Mouse (Mus musculus): Measurements from ENCODE around the gene Syce2. TPM values are rescaled to one million over a fixed set of nuclear protein-coding genes. Genes with fewer than 3 reads are reported as not detected.
"Not testable (repeated sequence)": the region's sequence is repeated elsewhere in the genome, so short reads cannot be mapped to it uniquely, and the experiment has no call there.

The Syce2 gene
- polyA plus RNA-seq, 1 experiment = 3.3 TPM

DNA sequence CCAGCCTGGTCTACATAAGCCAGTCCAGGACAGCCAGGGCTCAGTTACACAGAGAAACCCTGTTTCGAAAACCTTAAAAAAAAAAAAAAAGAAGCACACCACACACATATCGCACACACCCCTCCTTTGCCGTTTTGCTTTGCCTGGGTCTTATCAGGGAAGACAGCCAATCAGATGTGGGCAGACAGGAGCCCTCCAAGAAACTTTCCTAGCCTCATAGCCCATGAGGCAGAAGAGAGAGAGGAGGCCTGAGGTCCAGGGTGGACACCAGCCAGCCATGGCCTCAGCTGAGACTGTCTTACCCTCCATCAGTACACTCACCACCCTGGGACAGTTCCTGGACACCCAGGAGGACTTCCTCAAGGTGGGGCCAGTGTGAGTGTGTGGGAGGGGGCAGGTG lies 29.8 kb downstream of the Syce2 start, which contains the start of gene Klf1:
Gene Klf1 (plus strand): TSS at position 177 of the 400 bp plus-strand sequence.
- DNase-seq (ENCODE audit: low read depth) = no peak

- no peak for DNase-seq (ENCODE audit: low read depth)
Measured at GRCm38 (mm10) chr8:84902367-84902919, 30.5 kb downstream of the Syce2 start.

DNA sequence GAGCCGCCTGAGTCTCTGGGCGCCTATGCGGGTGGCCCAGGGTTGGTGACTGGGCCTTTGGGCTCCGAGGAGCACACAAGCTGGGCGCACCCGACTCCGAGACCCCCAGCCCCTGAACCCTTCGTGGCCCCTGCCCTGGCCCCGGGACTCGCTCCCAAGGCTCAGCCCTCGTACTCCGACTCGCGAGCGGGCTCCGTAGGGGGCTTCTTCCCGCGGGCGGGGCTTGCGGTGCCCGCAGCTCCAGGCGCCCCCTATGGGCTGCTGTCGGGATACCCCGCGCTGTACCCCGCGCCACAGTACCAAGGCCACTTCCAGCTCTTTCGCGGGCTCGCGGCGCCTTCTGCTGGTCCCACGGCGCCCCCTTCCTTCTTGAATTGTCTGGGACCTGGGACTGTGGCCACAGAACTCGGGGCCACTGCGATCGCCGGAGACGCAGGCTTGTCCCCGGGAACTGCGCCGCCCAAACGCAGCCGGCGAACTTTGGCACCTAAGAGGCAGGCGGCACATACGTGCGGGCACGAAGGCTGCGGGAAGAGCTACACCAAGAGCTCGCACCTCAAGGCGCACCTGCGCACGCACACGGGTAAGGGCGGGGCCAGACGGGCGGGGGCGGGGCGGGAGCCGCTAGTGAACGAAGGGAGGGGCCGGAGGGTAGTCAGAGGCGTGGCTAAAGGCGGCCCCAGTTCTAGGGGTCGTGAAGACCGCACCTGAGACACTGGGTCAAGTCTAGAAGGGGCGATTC lies 31.2 kb downstream of the Syce2 start:
- no peak for DNase-seq (ENCODE audit: low read depth)

GRCm38 (mm10) chr8:84904351-84904750 lies 32.4 kb downstream of the Syce2 start:
- DNase-seq (ENCODE audit: low read depth) = no peak

DNA sequence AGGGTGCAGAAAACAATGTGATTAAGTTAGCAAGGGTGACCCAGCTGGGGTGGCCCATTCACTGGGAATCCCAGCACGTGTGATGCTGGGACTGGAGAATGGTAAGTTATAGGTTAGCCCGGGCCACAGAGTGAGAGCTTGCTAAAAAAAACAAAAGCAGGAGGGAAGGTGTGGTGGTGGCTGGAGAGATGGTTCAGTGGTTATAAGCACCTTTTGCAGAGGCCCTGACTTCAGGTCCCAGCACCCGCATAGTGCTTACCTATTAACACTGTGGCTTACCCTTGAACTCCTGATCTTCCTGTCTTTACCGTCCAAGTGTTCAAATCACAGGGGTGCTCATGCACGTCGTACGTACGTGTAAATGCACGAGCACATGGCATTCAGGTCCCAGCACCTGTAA lies 35.1 kb downstream of the Syce2 start:
- DNase-seq (ENCODE audit: low read depth) = no peak

- no peak for DNase-seq (ENCODE audit: low read depth)
Measured at GRCm38 (mm10) chr8:84907493-84907892, 35.6 kb downstream of the Syce2 start.

DNA sequence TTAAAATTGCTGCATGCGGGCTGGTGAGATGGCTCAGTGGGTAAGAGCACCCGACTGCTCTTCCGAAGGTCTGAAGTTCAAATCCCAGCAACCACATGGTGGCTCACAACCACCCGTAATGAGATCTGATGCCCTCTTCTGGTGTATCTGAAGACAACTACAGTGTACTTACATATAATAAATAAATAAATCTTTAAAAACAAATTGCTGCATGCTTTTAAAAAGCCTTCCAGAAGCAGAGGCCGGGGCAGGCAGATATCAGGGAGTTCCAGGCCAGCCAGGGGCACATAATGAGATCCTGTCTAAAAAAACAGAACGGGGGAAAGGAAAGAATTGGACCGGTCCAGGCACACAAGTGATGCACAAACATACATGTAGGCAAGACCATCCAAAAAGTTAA lies 36.1 kb downstream of the Syce2 start:
- not testable (repeated sequence) for DNase-seq (ENCODE audit: low read depth)

DNA sequence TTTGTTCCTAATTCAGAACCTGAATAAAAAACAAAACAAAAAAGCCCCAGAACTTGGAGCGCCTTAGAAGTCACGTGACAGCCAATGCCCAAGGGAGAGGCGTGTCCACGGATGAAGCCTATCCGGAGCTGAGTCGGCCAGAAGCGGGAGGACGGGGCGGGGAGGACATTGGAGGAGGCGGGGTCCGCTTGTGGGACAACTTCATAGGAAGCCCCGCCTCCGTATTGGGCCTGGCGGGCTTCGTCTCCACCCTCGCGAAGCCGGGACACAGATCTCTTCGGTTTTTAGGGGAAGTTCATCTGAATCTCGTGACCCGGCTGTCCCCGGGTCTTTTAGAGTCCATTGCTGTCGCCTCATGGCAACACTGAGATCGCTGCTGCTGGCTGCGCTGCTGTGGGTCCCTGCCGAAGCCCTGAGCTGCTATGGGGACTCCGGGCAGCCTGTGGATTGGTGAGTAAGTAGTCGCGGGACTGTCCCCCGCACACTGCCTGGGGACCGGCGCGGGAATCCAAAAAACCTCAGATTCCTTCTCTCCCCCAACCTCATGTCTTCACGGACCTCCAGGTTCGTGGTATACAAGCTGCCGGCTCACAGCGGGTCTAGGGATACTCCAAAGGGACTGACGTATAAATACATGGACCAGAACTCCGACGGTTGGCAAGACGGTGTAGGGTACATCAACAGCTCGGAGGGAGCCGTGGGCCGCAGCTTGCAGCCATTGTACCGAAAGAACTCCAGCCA lies 36.7 kb downstream of the Syce2 start, which contains the start of gene Dnase2a:
Gene Dnase2a (plus strand): TSS at position 140 of the 741 bp plus-strand sequence.
- no peak for DNase-seq (ENCODE audit: low read depth)

- no peak for DNase-seq (ENCODE audit: low read depth)
Measured at GRCm38 (mm10) chr8:84909162-84909767, 37.4 kb downstream of the Syce2 start.

DNA sequence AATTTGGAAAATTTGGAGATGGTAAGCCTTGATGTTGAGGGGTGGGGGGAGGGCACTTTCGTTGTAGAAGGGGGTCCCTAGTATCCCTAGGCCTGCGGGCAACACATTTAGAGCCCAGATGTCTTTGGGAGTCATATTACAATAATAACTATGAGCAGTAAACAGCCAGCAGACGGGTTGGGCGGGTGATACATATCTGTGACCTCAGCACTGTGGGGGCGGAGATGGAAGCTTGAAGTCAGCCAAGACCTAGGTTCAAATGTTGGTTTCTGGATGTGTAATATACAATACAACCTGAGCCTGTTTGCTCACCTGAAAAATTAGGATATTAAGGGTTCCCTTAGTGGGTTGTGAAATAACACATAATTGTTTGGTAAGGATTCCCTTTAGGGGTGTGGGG lies 38.0 kb downstream of the Syce2 start:
- DNase-seq (ENCODE audit: low read depth) = no peak

DNA sequence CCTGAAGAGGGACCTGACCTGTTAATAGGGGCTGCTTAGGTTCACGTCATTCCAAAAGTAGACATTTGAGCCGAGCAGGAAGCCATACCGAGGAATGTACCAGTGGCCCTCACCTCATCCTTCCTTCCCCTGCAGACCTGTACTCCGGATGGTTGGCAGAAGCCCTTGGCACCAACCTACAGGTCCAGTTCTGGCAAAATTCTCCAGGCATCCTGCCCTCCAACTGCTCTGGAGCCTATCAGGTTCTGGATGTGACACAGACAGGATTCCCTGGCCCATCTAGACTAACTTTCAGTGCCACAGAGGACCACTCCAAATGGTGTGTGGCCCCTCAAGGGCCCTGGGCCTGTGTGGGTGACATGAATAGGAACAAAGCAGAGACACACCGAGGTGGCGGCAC lies 38.6 kb downstream of the Syce2 start:
- DNase-seq (ENCODE audit: low read depth) = no peak

- DNase-seq (ENCODE audit: low read depth) = no peak
Measured at GRCm38 (mm10) chr8:84911854-84912253, 39.9 kb downstream of the Syce2 start.

GRCm38 (mm10) chr8:84912391-84912790 lies 40.5 kb downstream of the Syce2 start:
- DNase-seq (ENCODE audit: low read depth) = no peak

DNA sequence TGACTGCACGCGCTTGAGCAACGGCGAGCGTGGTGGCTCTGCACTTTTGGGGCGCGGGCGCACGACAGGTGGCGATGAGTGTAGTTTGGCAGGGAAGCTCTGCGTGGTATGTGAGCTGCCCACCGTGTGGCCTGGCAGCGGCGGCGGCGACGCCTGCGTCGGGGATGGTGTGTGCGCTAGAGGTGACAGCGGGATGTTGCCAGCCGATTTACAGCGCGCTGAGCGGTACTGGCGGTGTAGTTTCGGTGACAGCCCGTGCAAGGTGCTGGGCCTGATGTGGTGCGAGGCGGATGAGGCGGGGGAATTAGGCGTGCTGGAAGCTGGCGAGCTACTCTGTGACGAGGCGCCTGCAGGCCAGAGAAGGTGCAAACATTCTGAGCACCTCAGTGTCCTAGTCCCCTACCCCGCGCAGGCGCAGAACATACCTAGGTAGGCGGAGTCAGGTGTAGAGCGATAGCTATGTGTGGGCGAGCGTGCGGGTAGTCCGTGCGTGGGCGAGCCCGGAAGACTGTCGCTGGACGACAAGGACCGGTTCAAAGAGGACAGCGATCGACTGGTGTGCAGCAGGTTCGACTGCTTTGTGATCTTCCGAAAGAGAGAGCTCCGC lies 41.1 kb downstream of the Syce2 start:
- no peak for DNase-seq (ENCODE audit: low read depth)

- no peak for DNase-seq (ENCODE audit: low read depth)
Measured at GRCm38 (mm10) chr8:84913502-84913900, 41.6 kb downstream of the Syce2 start.

DNA sequence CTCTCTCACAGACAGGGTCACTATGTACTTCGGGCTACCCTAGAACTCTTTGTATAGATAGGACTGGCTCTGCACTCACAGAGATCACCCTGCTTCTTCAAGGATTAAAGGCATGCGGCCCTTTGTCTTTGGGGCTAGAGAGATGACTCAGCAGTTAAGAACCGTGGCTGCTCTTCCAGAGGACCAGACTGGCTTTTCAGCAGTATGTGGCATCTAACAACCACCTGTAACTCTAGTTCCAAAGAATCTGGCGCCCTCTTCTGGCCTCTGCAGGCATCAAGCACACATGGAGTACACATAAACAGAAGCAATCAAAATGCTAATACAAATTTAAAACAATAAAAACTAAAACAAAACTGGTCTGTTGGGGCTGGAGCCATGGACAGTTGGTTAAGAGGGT lies 42.0 kb downstream of the Syce2 start:
- DNase-seq (ENCODE audit: low read depth) = no peak

- DNase-seq (ENCODE audit: low read depth) = no peak
Measured at GRCm38 (mm10) chr8:84915269-84915668, 43.4 kb downstream of the Syce2 start.

DNA sequence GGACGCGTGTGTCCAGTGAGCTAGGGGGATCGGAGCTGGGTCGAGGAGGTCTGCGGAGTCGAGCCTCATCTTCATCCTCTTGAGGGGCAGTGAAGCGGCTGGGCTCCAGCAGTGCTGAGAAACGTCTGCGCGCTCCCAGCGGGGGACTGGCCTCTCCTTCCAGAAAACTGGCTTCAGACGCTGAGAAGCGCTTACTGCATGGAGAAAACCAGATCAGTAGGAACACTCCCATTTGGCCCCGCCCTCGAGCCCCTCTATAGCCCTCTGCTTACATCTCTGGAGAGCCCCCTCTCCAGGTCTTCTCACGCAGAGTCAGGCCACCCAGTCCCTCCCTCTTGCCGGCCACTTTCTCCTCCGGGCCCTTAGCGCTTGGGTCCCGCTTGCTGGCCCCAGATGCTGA lies 45.9 kb downstream of the Syce2 start:
- no peak for DNase-seq (ENCODE audit: low read depth)

- no peak for DNase-seq (ENCODE audit: low read depth)
Measured at GRCm38 (mm10) chr8:84918646-84919045, 46.7 kb downstream of the Syce2 start.

GRCm38 (mm10) chr8:84921596-84921995 lies 49.7 kb downstream of the Syce2 start:
- DNase-seq (ENCODE audit: low read depth) = no peak

DNA sequence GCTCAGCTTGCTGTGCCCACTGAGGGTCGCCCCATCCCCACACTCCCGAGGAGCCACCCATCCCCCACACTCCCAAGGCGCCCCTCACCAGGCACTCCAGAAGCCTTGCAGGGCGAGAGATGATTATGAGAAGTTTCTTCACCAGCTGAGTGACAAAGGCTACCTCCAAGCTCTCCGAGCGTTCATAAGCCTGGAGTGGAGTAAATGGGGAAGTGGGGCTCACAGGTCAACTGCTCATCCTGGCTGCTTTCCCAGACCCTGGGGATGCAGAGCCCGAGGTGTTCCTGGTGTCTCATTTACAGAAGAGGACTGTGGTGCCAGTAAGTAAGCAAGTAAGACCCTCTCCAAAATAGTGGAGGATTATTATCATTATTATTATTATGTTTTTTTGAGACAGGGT lies 53.6 kb downstream of the Syce2 start:
- DNase-seq (ENCODE audit: low read depth) = no peak

DNA sequence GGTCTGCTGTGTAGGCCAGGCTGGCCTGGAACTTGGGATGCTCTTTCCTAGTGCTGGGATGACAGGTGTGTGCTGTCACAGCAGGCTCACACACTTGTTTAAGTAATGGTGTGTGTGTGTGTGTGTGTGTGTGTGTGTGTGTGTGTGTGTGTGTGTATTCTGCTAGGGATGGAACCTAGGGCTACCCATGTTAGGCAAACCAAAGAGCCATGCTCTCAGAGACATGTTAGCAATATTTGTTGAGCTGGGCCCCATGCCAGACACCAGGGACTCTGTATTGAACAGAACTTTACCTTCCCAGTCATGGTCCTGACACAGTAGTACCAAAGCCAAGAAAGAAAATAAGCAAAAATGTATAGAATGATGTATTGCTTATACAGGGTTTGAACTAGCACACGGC lies 55.6 kb downstream of the Syce2 start:
- no peak for DNase-seq (ENCODE audit: low read depth)
